14 mouse cellular contexts compared by ENCODE assay signal in the genomic region with DNA sequence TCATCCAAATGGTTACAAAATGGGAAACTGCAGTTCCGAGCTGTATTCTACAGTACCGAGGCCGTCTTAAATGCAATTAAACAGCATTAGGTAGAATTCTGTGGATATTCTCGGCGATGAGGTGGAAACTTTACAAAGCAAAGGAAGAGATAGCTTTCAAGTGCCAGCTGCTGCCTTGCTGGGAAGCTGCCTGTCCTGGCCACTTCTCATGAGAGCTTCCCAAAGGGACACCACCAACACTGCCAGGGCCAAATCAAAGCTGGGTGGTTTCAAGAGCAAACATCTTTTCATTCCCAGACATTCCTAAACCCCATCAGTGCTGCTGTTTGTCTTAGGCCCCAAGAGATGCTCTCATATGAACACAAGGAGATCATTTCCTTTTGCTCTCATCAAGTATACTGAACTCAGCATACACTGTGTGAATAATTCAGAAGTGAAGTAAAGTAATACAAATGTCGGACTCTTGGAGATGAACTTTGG.
"Had no signal": no experiment of that assay in that cellular context is flagged by ENCODE, and none has a peak within 500 bp of the region (broad histone marks: within the 10 kb centered on the region; RNA-seq: fewer than 3 reads in every experiment).

No protein-coding gene starts in this region.

- H3K27ac ChIP-seq: limb, embryonic 10.5 days; midbrain, embryonic 10.5 days; neural tube, embryonic 15.5 days had no signal

- DNase-seq: kidney, postnatal 25 days; layer of hippocampus, adult 9-11 months; lung, embryonic 14.5 days; lung, postnatal 10 days; lung, postnatal 4 days; midbrain, embryonic 14.5 days; right cerebral cortex, adult 18-20 months; right cerebral cortex, postnatal 25 days; thymus, postnatal 36 days had no signal

- H3K4me3 ChIP-seq: limb, embryonic 10.5 days; midbrain, embryonic 10.5 days; myocyte; neural tube, embryonic 15.5 days had no signal

- H3K36me3 ChIP-seq: limb, embryonic 10.5 days; midbrain, embryonic 10.5 days; neural tube, embryonic 15.5 days had no signal

- H3K4me1 ChIP-seq: limb, embryonic 10.5 days; midbrain, embryonic 10.5 days; neural tube, embryonic 15.5 days had no signal

- H3K4me2 ChIP-seq: liver, embryonic 11.5 days; lung, embryonic 14.5 days; neural tube, embryonic 15.5 days had no signal

- H3K9ac ChIP-seq: lung, embryonic 14.5 days; neural tube, embryonic 15.5 days had no signal

- H3K9me3 ChIP-seq: limb, embryonic 10.5 days; midbrain, embryonic 10.5 days; neural tube, embryonic 15.5 days had no signal

- H3K27me3 ChIP-seq: neural tube, embryonic 15.5 days had no signal
